Mouse (Mus musculus): ENCODE measurements around the gene Dnajc12.
A peak's percentile ranks its signal among the peaks of the same experiment; 100 is the strongest.
"Not testable (repeated sequence)": the region's sequence is repeated elsewhere in the genome, so short reads cannot be mapped to it uniquely, and the experiment has no call there.

The Dnajc12 gene

DNA sequence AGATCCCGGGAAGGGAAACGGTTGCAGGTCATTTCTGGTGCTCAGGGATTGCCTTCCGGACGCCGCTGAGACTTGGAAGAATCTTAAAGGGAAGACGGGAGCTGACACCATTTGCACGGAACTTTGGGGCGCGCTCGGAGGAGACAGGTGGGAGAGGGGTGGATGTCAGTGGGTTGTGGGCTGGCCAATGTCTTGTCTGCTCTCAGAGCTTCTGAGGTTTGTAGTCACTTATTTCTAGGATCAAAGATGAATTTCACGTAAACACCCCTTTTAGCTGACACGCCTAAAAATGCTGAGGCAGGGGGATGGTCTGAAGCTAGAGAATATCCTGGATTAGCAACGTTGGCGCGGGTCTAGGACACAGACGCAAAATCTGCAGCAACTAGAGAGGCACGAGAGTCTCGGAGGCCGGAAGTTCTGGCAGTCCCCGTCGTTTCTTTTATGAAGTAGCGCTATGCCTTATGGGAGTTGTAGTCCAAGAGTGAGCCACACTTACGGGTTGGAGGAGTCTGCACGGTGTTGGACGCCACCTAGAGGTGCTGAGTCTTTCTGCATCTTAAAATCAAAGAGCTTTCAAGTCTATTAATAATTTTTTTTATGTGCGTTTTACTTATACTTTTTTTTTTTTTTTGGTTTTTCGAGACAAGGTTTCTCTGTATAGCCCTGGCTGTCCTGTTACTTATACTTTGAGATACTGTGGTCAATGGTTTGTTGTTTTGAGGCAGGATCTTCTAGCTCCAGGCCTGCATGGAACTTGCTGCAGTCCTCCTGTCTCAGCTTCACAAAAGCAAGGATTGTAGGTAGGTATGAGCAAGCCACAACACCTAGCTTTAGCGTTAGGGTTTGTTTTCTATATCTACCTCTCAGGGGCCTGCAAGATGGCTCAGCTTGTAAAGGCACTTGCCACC is at the start of gene Dnajc12:
Dnajc12 (plus strand) TSS at position 72 of the 908 bp plus-strand sequence.
- peak; percentile 92 for DNase-seq (ENCODE audit: low read depth, low spot score)

DNA sequence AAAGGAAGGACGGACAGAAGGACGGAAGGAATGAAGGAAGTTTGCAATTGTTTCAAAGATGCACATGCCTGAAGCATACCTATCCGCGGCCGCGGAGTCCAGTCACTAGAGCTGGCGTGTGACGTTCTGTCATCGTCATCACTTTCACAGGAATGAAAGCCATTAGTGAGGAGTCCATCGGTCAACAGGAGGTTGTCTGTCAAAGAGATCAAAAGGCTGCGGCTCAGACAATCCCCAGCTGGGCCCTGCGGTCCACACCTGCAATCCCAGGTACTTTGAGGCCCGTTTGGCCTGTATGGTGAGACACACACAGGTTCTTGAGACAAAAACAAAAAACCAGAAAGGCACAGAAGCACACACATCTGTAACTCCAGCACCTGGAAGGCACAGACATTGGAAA is 45.3 kb upstream of the Dnajc12 start:
- no peak for DNase-seq (ENCODE audit: low read depth, low spot score)

DNA sequence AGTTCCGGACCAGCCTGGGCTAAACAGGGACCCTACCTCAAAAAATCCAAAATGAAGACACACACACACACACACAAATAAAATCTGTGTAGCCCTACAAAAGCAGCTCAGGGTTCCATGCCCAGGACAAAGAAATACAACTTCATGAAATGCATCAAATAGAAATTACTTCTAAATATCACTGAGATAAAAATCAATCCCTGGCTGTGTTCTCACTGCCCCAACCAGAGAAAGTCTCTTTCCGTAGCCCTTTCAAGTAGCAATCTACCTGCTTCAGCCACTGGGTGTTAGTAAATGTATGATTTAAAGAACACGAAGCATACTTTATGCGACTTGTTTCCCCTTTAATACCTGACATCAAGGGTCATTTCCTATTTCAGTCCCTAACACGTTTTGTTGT is 44.9 kb upstream of the Dnajc12 start:
- no peak for DNase-seq (ENCODE audit: low read depth, low spot score)

DNA sequence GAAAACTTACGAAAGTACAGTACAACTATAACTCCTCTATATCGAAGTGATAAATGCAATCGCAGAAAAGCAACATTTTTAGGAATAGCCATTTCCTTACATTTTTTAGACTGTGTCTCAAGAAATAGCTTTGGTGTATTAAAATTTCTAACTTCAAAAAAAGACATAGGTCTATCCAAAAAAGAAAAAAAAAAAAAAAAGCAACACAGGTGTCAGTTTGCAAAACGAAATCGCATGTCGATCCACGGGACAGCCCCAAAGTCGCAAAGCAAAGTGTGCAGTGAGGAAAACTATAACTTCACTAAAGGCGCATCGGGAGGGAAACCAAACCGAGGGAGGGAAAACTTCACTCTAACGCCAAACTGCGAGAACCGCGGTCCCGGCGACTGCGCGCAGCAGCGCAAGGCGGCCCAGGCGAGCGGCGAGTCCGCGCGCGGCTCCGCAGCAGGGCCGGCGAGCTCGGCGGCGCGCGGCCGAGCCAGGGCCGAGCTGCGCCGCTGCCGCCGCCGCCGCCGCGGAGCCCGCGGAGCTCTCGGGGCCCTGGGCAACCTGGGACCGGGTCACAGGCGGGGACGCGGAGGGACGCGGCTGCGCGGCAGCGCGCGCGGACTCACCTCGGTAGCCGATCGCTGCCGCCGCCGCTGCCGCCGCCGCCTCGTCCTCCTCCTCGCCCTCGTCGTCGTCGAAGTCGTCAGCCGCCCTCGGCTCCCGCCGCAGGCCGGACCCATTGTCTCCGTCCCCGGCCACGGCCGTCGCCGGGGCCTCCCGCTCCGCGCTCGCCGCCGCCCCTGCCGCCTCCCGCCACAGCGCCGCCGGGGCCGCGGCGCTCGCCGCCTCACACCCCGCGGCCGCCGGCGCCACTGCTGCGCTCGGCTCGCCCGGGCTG is 44.0 kb upstream of the Dnajc12 start:
- DNase-seq (ENCODE audit: low read depth, low spot score): peak; percentile 47

DNA sequence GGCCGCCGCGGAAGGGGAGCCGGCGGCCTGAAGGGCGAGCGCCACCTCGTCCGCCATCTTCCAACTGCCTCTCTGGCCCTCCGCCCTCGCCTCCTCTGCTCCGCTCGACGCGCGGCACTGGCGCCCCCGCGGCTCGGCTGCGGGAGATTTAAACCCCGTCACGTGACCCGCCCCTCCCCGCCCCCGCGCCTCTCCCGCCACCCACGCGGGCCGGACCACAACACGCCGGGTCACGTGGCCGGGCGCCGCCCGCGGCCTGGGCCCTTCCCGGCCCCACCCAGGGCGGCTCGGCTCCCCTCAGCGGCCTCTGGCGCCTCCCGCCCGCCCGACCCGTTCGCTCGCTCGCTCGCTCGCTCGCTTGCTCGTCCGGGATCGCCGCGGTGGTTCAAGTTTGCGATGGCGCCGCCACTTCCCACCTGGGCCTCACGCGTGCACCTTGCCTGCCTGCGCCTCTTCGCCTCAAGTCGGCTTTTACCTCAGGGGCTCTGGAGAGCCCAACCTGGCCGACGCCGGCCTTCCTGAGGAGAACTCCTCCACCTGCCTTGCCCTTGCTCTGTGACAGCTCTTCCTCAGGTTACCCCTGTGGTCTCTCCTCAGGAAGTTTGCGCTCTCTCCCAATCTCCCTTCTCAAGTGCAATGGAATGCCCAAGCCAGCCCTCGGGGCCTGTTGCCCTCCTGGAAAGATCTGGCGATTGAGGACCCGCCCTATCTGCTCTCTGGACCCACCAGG is 43.2 kb upstream of the Dnajc12 start:
- DNase-seq (ENCODE audit: low read depth, low spot score): peak; percentile 88

DNA sequence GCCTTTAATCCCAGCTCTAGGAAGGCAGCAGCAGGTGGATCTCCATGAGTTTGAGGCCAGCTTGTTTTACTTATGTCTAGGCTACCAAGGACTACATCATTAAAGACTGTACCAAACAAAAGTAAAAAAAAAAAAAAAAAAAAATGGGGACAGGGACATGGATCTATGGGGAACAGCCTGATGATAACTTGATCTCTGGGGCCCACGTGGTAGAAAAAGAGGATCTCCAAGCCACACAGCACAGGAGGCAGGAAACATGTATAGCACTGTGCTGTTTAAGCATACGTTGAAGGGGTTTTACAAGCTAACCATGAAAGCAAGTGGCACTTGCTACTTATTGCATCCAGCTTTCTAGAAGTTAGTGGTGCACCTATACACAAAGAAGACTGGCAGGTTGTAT is 40.9 kb upstream of the Dnajc12 start:
- no peak for DNase-seq (ENCODE audit: low read depth, low spot score)

DNA sequence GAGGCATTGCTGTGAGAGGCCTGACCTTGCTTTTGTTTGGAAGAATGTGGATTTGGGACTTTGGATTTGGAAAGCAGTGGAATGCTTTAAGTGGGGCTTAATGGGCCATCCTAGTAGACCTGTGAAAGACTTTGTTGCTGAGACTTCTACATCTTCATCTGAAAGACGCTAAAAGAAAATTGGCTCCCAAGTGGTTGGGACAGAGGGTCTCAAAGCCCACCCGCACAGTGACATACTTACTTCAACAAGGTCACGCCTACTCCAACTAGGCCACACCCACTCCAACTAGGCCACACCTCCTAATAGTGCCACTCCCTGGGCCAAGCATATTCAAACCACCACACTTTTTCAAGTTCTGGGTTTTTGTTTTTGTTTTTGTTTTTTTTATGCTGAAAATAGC is 37.5 kb upstream of the Dnajc12 start:
- DNase-seq (ENCODE audit: low read depth, low spot score): no peak

DNA sequence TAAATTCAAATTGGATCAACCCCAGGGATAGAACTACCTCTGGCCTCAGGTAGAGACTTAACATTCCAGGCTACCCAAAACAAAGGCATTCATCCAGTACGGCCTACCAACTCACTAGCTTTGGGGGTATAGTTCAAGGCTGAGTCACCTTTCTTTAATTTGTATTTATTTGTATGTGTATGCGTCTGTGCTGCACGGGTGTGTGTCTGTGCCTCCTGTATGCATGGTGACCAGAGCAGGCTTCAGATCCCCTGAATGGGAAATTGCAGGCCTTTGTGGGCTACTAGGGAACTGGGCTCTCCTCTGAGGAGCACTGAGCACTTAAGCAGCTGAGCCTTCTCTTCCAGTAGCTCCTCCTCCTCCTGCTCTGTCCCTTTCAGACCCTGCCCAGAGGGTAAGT is 34.0 kb upstream of the Dnajc12 start:
- DNase-seq (ENCODE audit: low read depth, low spot score): no peak

DNA sequence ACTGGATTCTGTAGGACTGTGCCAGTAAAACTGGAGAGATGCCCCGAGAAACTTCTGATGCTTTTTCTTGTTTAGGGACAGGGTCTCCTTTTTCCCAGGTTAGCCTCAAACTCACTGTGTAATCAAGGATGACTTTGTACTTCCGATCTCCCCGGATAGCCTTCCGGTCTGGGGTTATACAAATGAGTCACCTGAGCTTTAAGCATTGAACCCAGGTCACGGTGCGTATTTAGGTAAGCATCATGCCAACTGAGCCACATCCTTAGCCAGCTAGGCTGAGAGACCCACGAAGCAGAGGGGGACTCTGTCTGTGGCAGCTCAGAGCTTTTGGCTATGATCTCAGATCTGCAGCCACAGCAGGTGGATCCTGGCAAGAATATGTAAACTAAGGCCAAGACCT is 31.6 kb upstream of the Dnajc12 start:
- no peak for DNase-seq (ENCODE audit: low read depth, low spot score)

DNA sequence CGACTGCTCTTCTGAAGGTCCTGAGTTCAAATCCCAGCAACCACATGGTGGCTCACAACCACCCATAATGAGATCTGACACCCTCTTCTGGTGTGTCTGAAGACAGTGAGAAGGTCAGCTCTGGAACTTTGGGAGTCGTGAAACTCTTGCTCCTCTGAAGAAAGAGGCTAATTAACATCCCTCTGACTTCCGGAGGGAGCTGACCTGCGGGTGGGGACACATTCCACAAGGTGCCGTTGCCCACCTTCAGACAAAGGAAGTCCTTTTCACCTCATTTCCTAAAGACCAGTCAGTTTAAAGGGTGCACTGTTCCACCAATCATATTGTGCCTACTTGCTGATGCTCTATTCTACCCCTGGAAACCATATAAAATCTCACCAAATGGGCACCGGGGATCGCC is 31.1 kb upstream of the Dnajc12 start:
- DNase-seq (ENCODE audit: low read depth, low spot score): not testable (repeated sequence)

DNA sequence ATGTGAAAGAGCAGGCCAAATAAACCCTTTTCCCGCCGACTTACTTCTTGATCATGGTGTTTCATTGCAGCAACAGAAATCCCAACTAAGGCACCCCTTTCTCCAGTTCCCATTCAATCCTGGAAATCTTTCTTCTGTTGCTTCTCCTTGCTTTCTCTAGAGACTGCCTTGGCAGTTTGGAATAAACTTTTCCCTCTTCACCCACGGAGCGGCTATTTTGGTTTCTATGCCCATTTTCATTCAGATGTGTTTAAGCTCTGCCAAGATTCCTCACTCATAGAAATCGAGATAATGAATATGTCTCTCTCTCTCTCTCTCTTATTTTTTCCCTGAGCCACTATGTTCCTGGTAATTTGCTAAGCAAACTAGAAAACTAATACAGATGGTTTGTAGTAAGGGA is 30.1 kb upstream of the Dnajc12 start:
- no peak for DNase-seq (ENCODE audit: low read depth, low spot score)

DNA sequence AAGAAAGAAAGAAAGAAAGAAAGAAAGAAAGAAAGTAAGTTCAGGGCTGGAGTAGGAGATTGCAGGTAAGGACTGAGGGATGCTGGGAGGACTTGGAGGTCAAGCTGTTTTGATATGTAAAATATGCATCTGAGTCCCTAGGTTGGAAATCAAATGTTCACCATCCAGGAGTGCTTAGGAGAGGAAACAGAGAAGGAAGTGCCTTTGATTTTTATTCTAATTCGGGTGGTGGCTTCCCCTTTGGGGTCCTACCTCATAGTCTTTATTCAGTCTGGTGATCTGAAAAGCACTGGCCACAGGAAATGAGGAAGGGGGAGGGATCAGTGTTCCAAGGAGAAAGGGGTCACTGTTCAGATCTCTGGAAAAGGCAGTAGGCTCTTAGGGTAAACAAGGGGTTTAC is 21.7 kb upstream of the Dnajc12 start:
- no peak for DNase-seq (ENCODE audit: low read depth, low spot score)

DNA sequence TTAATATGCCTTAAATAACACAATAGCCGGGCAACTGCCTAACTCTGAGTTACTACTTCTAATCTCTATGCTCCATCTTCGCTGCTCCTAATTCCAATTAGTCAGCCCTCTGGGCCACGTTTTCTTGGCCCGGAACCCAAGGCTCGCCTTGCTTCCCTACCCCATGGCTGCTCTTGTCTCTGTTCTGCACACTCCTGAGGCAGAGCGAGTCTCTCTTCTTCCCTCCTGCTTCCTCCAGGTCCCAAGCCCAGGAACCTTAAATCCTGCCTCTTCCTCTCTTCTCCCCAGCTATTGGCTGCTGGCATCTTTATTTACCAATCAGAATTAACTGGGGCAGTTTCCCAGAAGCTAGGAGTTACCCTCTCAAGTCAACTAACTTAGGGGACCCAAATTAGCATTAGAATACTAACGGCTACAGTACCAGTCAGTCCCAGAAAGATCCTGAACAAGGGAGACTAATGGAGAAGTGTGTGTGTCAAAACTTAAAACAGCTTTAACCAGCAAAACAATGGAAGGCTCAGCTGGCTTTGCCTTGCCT is 16.3 kb upstream of the Dnajc12 start:
- no peak for DNase-seq (ENCODE audit: low read depth, low spot score)

DNA sequence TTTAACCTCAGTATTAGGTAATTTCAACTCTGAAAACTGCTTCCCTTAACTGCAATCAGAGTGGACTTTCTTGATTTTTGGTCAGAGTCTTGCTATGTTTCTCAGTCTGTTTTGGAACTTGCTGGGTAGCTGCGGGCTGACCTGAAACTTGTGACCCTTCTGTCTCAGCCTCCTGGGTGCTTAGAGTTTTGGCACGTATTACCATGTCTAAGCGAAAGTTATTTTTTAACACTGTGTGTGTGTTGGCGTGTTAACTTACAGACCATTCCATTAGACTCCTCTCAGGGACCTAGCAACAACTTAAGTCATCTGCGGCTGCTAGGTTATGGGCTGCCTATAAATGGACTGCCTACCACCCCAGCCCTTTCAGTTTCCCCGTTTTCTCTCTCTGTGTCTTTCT is 14.9 kb upstream of the Dnajc12 start:
- DNase-seq (ENCODE audit: low read depth, low spot score): no peak

DNA sequence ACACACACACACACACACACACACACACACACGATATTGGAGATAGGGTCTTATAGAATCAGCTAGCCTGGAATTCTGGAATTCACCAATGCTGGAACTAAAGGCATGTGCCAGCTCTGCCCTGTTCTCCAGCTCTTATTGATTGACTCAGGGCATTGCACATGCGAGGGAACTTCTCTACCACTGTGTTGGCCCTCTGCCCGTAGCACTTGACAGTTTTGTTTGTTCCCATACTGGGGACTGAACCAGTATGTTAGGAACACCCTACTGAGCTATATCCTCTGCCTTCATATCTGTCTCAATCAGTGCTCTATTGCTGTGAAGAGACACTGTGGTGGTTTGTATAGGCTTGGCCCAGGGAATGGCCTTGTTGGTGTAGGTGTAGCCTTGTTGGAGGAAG is 14.2 kb upstream of the Dnajc12 start:
- no peak for DNase-seq (ENCODE audit: low read depth, low spot score)

DNA sequence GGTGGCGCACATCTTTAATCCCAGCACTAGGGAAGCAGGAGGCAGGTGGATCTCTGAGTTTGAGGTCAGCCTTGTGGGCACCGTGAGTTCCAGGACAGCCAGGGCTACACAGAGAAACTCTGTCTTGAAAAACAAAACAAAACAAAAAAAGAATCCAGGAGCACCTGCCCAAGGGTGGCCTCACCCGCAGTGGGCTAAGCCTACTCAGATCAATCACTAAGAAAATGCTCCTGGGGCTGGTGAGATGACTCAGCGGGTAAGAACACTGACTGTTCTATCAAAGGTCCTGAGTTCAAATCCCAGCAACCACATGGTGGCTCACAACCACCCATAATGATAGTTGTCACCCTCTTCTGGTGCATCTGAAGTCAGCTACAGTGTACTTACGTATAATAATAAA is 5.9 kb upstream of the Dnajc12 start:
- no peak for DNase-seq (ENCODE audit: low read depth, low spot score)

DNA sequence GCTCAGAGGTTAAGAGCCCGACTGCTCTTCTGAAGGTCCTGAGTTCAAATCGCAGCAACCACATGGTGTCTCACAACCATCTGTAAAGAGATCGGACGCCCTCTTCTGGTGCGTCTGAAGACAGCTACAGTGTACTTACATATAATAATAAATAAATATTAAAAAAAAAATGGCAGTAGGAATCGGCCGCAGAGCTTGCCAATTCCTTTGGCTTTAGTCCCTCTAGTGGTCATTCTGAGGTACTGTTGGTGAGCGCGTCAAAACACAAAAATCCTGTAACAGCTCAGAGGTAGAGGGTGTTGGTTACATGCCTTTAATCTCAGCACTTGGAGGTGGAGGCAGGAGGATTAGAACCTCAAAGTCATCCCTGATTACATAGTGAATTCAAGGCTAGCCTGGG is 4.8 kb upstream of the Dnajc12 start:
- peak; percentile 65 for DNase-seq (ENCODE audit: low read depth, low spot score)

DNA sequence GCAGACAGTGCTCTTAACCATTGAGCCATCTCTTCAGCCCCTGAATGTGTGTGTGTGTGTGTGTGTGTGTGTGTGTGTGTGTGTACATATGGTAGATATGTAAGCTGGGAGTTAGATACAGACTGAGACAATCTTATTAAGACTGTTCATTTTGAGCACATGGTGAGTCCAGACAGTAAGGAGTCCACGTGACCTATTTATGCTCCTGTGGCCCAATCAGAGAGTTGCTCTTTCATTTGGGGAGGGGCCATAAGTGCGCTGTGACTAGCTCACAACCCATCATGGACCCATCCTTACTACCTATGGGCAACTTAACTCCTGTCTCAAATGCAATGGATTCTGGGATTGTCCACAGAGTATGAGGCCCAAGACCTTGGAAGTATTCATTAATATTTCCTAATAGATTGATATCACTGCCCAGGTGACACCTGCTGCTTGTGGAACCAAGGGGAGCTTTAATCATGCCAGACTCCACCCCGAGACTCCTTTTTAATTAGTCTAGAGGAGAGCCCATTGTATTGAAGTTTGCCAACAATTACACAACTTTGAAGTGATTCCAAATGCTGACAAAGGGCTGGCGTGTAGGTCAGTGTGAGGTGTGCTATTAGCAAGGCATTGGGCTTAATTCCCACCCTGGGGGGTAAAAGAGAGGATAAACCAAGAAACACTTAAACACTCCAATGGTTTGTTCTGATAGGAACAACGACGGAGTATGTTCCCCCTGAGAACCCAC is 3.1 kb upstream of the Dnajc12 start:
- DNase-seq (ENCODE audit: low read depth, low spot score): no peak

DNA sequence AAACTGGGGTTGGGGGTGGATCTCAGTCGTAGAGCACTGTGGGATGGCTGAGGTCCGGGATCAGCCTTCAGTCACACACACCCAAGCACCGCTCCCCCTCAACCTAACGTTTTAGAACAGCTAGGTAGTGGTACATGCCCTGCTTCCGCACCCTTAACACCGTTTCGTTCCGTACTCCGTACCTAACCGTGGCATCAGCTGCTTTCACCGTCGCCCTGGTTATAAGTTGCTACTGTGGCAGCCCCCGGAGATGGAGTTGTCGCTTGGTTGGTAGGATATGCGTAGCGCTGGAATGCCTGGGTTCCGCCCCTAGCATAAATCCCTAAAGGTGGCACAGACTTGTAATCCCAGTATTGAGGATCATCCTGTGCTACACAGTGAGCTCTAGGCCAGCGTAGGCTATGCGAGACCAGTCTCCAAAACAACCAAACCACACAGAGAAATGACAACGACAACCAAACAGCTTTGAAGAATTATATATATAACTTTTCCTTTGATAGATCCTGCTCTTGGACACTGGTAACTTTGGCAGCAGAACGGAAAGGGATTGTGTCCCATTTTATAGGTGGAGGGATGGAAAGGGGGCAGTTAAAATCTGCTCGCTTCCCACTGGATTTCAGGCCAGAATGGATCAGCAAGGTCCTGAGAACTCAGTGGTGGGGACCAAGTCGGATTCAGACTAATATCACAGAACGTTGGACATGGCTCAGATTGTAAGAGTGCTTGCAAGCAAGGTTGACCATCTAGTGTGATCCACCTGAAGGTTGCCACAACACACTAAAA is 554 bp upstream of the Dnajc12 start, which contains the start of gene Sirt1:
Sirt1 (minus strand) TSS at position 207 of the 783 bp plus-strand sequence.
- DNase-seq (ENCODE audit: low read depth, low spot score): no peak

DNA sequence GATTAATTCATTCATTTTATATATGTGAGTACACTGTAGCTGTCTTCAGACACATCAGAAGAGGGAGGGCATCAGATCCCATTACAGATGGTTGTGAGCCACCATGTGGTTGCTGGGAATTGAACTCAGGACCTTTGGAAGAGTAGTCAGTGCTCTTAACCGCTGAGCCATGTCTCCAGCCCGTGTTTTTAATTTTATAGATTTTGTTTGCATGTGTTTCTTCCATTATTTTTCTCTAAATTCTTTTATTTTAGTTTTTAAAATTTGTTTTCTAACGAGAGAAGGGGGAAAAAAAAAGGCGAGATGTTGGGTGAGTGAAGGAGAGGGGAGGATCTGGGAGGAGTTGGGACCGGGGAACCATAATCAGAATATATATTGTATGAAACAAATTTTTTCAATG is 3.7 kb downstream of the Dnajc12 start:
- DNase-seq (ENCODE audit: low read depth, low spot score): not testable (repeated sequence)

Measured in c-Kit-negative CD71-positive TER-119-positive erythroid progenitor cells, embryonic 14.5 days (primary cell).